Mouse (Mus musculus): ENCODE data around the gene Akirin1. TPM values are rescaled to one million over a fixed set of nuclear protein-coding genes. Genes with fewer than 3 reads are reported as not detected.

Gene Akirin1
- polyA plus RNA-seq (2014; fragmentation: Nextera tagmentation; extraction: Ambion mirVana): 47.3 and 48.4 TPM in 2 replicates

- H3K4me3 ChIP-seq (ENCODE audit: low read depth, low read length): peak within 1 kb of the TSS; percentile 83
- peaks cover 3% of the 10 kb centered on the region; the same call in 1 of the 2 replicates for H3K36me3 ChIP-seq (ENCODE audit: control insufficient read depth, insufficient read depth, low read length)
- ATAC-seq (replicated peaks; ENCODE audit: low FRiP score, low TSS enrichment, low read depth) (peak; percentile 99), DNase-seq (ENCODE audit: low spot score) (peak; percentile 97)
- peak within 1 kb of the TSS; percentile 71 for H3K9ac ChIP-seq (ENCODE audit: low read length)
- no peaks in the 10 kb centered on the region for H3K27me3 ChIP-seq (replicated peaks; ENCODE audit: control insufficient read depth, insufficient read depth, low read length)
- under 1% methylated on average over 40 of the region's 46 CpGs for WGBS
- H3K27ac ChIP-seq (ENCODE audit: low read depth): peak within 1 kb of the TSS; percentile 84
- H3K9me3 ChIP-seq (ENCODE audit: control insufficient read depth, low read length): no peaks in the 10 kb centered on the region
- H3K4me2 ChIP-seq (ENCODE audit: low read length): peak within 1 kb of the TSS; percentile 91
- peaks cover 10% of the 10 kb centered on the region for H3K4me1 ChIP-seq (replicated peaks; ENCODE audit: control insufficient read depth, insufficient read depth, low read length)
Measured at GRCm38 (mm10) chr4:123750152-123750651, at the start of gene Akirin1. TSS of gene Akirin1 (minus strand) at chr4:123750345.

DNA sequence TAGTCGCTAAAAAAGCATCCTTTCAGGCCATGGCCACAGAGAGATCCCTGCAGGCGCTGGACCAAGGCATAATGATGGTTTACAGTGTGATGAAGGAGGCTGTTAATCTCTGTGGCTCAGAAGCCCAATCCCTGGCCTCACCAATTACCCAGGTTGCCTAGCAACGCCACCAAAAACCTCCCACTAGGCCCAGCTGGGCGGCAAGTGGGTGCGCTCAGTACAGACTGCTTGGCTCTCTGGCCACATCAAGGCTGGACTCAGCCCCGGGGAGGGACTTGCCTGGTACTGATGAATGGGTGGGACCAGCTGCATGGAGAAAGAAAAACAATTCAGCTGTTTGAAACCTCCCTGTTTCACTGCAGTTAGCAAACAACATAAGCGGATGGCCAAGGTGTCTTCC lies 47.7 kb upstream of the Akirin1 start:
- H3K27ac ChIP-seq (ENCODE audit: low read depth): no peak overlapping the region
- no peak overlapping the region for H3K4me2 ChIP-seq (ENCODE audit: low read length)
- WGBS: 38% methylated on average over 7 of the region's 7 CpGs
- no peak overlapping the region for H3K9ac ChIP-seq (ENCODE audit: low read length)
- H3K36me3 ChIP-seq (ENCODE audit: control insufficient read depth, insufficient read depth, low read length): no peaks in the 10 kb centered on the region
- H3K4me3 ChIP-seq (ENCODE audit: low read depth, low read length): no peak overlapping the region
- DNase-seq (ENCODE audit: low spot score): no peak
- H3K27me3 ChIP-seq (replicated peaks; ENCODE audit: control insufficient read depth, insufficient read depth, low read length): no peaks in the 10 kb centered on the region
- no peaks in the 10 kb centered on the region for H3K4me1 ChIP-seq (replicated peaks; ENCODE audit: control insufficient read depth, insufficient read depth, low read length)
- no peaks in the 10 kb centered on the region for H3K9me3 ChIP-seq (ENCODE audit: control insufficient read depth, low read length)
- no peak; the same call in 1 of the 2 replicates for ATAC-seq (replicated peaks; ENCODE audit: low FRiP score, low TSS enrichment, low read depth)

DNA sequence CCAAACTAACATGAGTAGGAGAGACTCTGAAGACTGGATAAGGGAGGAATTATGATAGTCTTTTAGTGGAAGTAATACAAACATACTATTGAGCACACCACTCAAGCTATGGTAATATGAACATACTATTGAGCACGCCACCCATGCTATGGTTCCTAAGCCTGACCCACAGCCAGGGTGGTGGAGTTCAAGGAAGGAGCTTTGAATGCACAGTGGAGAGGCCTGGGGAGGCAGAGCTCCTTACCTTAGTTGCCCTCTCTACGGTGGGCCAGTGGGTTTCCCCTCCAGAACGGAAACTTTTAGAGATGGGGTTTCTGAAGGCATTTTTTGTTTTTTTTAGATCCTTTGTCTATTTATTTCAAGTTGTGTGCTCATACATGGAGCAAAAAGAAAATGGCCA lies 47.3 kb upstream of the Akirin1 start:
- H3K9me3 ChIP-seq (ENCODE audit: control insufficient read depth, low read length): no peaks in the 10 kb centered on the region
- no peak overlapping the region for H3K9ac ChIP-seq (ENCODE audit: low read length)
- ATAC-seq (replicated peaks; ENCODE audit: low FRiP score, low TSS enrichment, low read depth) (no peak), DNase-seq (ENCODE audit: low spot score) (no peak)
- H3K36me3 ChIP-seq (ENCODE audit: control insufficient read depth, insufficient read depth, low read length): no peaks in the 10 kb centered on the region
- no peak overlapping the region for H3K4me2 ChIP-seq (ENCODE audit: low read length)
- no peaks in the 10 kb centered on the region for H3K27me3 ChIP-seq (replicated peaks; ENCODE audit: control insufficient read depth, insufficient read depth, low read length)
- no peak overlapping the region for H3K27ac ChIP-seq (ENCODE audit: low read depth)
- no peak overlapping the region for H3K4me3 ChIP-seq (ENCODE audit: low read depth, low read length)
- WGBS: 87% methylated on average over 3 of the region's 3 CpGs
- no peaks in the 10 kb centered on the region for H3K4me1 ChIP-seq (replicated peaks; ENCODE audit: control insufficient read depth, insufficient read depth, low read length)

GRCm38 (mm10) chr4:123795057-123795456 lies 44.9 kb upstream of the Akirin1 start:
- Histone ChIP-seq H3K27me3 (replicated peaks; ENCODE audit: control insufficient read depth, insufficient read depth, low read length) (no peaks in the 10 kb centered on the region), H3K36me3 (ENCODE audit: control insufficient read depth, insufficient read depth, low read length) (no peaks in the 10 kb centered on the region), H3K4me3 (ENCODE audit: low read depth, low read length) (no peak overlapping the region), H3K4me1 (replicated peaks; ENCODE audit: control insufficient read depth, insufficient read depth, low read length) (no peaks in the 10 kb centered on the region), H3K9me3 (ENCODE audit: control insufficient read depth, low read length) (no peaks in the 10 kb centered on the region), H3K27ac (ENCODE audit: low read depth) (no peak overlapping the region), H3K9ac (ENCODE audit: low read length) (no peak overlapping the region), H3K4me2 (ENCODE audit: low read length) (no peak overlapping the region)
- DNase-seq (ENCODE audit: low spot score) (no peak), ATAC-seq (replicated peaks; ENCODE audit: low FRiP score, low TSS enrichment, low read depth) (no peak)
- WGBS: 66% methylated on average over 2 of the region's 2 CpGs

GRCm38 (mm10) chr4:123793136-123793535 lies 43.0 kb upstream of the Akirin1 start:
- no peak overlapping the region for H3K4me2 ChIP-seq (ENCODE audit: low read length)
- no peak for DNase-seq (ENCODE audit: low spot score)
- H3K9me3 ChIP-seq (ENCODE audit: control insufficient read depth, low read length): no peaks in the 10 kb centered on the region
- H3K4me1 ChIP-seq (replicated peaks; ENCODE audit: control insufficient read depth, insufficient read depth, low read length): peaks cover 3% of the 10 kb centered on the region; the same call in 1 of the 2 replicates
- H3K4me3 ChIP-seq (ENCODE audit: low read depth, low read length): no peak overlapping the region
- WGBS: 94% methylated on average over 6 of the region's 6 CpGs
- H3K9ac ChIP-seq (ENCODE audit: low read length): no peak overlapping the region
- no peak for ATAC-seq (replicated peaks; ENCODE audit: low FRiP score, low TSS enrichment, low read depth)
- H3K27me3 ChIP-seq (replicated peaks; ENCODE audit: control insufficient read depth, insufficient read depth, low read length): no peaks in the 10 kb centered on the region
- H3K27ac ChIP-seq (ENCODE audit: low read depth): no peak overlapping the region
- H3K36me3 ChIP-seq (ENCODE audit: control insufficient read depth, insufficient read depth, low read length): no peaks in the 10 kb centered on the region

DNA sequence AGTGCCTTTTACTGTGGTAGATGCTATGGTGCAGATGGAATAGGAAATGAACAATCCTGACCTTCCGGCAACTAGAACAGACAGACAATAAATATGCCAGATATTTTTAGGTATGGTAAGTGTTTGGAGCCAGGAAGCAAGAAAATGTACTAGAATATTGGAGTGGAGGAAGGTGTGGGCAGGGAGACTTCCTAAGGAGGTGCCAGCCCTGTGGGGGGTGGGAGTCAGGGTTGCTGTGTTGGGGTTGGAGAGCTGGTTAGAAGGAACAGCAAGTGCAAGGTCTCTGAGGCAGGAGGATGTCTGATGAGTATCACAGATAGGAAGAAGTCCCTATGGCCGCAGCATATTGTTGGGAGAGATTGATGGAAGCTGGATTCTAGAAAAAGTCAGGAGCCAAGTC lies 42.5 kb upstream of the Akirin1 start:
- H3K27ac ChIP-seq (ENCODE audit: low read depth): no peak overlapping the region
- H3K27me3 ChIP-seq (replicated peaks; ENCODE audit: control insufficient read depth, insufficient read depth, low read length): no peaks in the 10 kb centered on the region
- peaks cover 8% of the 10 kb centered on the region; the same call in 1 of the 2 replicates for H3K4me1 ChIP-seq (replicated peaks; ENCODE audit: control insufficient read depth, insufficient read depth, low read length)
- no peak overlapping the region for H3K4me2 ChIP-seq (ENCODE audit: low read length)
- DNase-seq (ENCODE audit: low spot score) (no peak), ATAC-seq (replicated peaks; ENCODE audit: low FRiP score, low TSS enrichment, low read depth) (no peak)
- no peaks in the 10 kb centered on the region for H3K36me3 ChIP-seq (ENCODE audit: control insufficient read depth, insufficient read depth, low read length)
- WGBS: 72% methylated on average over 2 of the region's 2 CpGs
- H3K9me3 ChIP-seq (ENCODE audit: control insufficient read depth, low read length): no peaks in the 10 kb centered on the region
- H3K9ac ChIP-seq (ENCODE audit: low read length): no peak overlapping the region
- H3K4me3 ChIP-seq (ENCODE audit: low read depth, low read length): no peak overlapping the region

- no peak within 1 kb of the TSS for H3K4me3 ChIP-seq (ENCODE audit: low read depth, low read length)
- peak within 1 kb of the TSS; percentile 22 for H3K4me2 ChIP-seq (ENCODE audit: low read length)
- no peak within 1 kb of the TSS for H3K27ac ChIP-seq (ENCODE audit: low read depth)
- H3K27me3 ChIP-seq (replicated peaks; ENCODE audit: control insufficient read depth, insufficient read depth, low read length): no peaks in the 10 kb centered on the region
- no peaks in the 10 kb centered on the region for H3K36me3 ChIP-seq (ENCODE audit: control insufficient read depth, insufficient read depth, low read length)
- ATAC-seq (replicated peaks; ENCODE audit: low FRiP score, low TSS enrichment, low read depth): peak; percentile 74; the same call in 1 of the 2 replicates
- WGBS: 21% methylated on average over 12 of the region's 12 CpGs
- peak; percentile 60 for DNase-seq (ENCODE audit: low spot score)
- peaks cover 10% of the 10 kb centered on the region; the same call in 1 of the 2 replicates for H3K4me1 ChIP-seq (replicated peaks; ENCODE audit: control insufficient read depth, insufficient read depth, low read length)
- H3K9ac ChIP-seq (ENCODE audit: low read length): no peak within 1 kb of the TSS
- H3K9me3 ChIP-seq (ENCODE audit: control insufficient read depth, low read length): no peaks in the 10 kb centered on the region
Measured at GRCm38 (mm10) chr4:123787191-123787985, 37.2 kb upstream of the Akirin1 start, which contains the start of gene Rhbdl2. TSS of gene Rhbdl2 (plus strand) at chr4:123787874.

- H3K36me3 ChIP-seq (ENCODE audit: control insufficient read depth, insufficient read depth, low read length): no peaks in the 10 kb centered on the region
- H3K27me3 ChIP-seq (replicated peaks; ENCODE audit: control insufficient read depth, insufficient read depth, low read length): no peaks in the 10 kb centered on the region
- 70% methylated on average over 4 of the region's 4 CpGs for WGBS
- ATAC-seq (replicated peaks; ENCODE audit: low FRiP score, low TSS enrichment, low read depth) (no peak), DNase-seq (ENCODE audit: low spot score) (no peak)
- H3K4me1 ChIP-seq (replicated peaks; ENCODE audit: control insufficient read depth, insufficient read depth, low read length): no peaks in the 10 kb centered on the region
- no peak overlapping the region for H3K9ac ChIP-seq (ENCODE audit: low read length)
- no peak overlapping the region for H3K4me3 ChIP-seq (ENCODE audit: low read depth, low read length)
- H3K4me2 ChIP-seq (ENCODE audit: low read length): no peak overlapping the region
- no peaks in the 10 kb centered on the region for H3K9me3 ChIP-seq (ENCODE audit: control insufficient read depth, low read length)
- no peak overlapping the region for H3K27ac ChIP-seq (ENCODE audit: low read depth)
Measured at GRCm38 (mm10) chr4:123768234-123768633, 18.1 kb upstream of the Akirin1 start.
